Comparison of ENCODE assay signal across 9 mouse cellular contexts in the genomic region with DNA sequence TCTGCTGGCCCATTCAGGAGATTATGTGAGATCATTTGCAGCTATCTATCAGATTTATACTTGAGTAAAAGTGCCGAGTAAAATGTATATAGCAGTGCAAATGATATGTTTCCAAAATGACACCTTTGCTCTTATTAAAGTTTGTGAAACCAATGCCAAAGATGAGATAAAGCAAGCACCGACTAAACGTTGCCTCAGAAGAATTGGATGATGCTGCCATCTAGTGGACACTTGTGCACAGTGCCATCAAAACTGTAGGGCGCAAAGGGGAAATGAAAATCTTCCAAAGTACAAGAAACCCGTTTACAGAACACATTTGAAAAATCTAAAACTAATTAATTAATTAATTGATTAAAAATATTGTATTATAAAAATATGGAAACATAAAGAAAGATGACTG.
DNase-seq lines count a peak whose midpoint lies in the region; ATAC-seq and TF ChIP-seq lines count a peak whose summit lies in the region.
"Had no signal": no experiment of that assay in that cellular context is flagged by ENCODE, and none has a peak within 500 bp of the region (broad histone marks: within the 10 kb centered on the region; RNA-seq: fewer than 3 reads in every experiment).

No protein-coding gene starts in this region.

- TF ChIP-seq EP300 in lung, postnatal 0 days (IDR thresholded peaks at IDR 0.05): no peak

- no peaks in the 10 kb centered on the region for H3K27me3 ChIP-seq in forebrain, embryonic 14.5 days (replicated peaks; ENCODE audit: control insufficient read depth, insufficient read depth, low read length)
- H3K27me3 ChIP-seq in kidney, postnatal 0 days (ENCODE audit: insufficient read depth, low read length): no peaks in the 10 kb centered on the region
- H3K27me3 ChIP-seq in lung, postnatal 0 days (replicated peaks; ENCODE audit: insufficient read depth, low read length): no peaks in the 10 kb centered on the region
- H3K27me3 ChIP-seq: limb, embryonic 15.5 days had no signal

- H3K4me1 ChIP-seq in forebrain, embryonic 14.5 days (ENCODE audit: control insufficient read depth, insufficient read depth, low read length): no peaks in the 10 kb centered on the region
- no peaks in the 10 kb centered on the region for H3K4me1 ChIP-seq in kidney, postnatal 0 days (replicated peaks; ENCODE audit: insufficient read depth, low read length)
- H3K4me1 ChIP-seq in lung, postnatal 0 days (ENCODE audit: insufficient read depth, low read depth, low read length): no peaks in the 10 kb centered on the region
- H3K4me1 ChIP-seq: limb, embryonic 15.5 days had no signal

- no peaks in the 10 kb centered on the region for H3K9me3 ChIP-seq in forebrain, embryonic 14.5 days (replicated peaks; ENCODE audit: control insufficient read depth, low read length)
- H3K9me3 ChIP-seq in kidney, postnatal 0 days (replicated peaks; ENCODE audit: low read length): no peaks in the 10 kb centered on the region
- no peaks in the 10 kb centered on the region for H3K9me3 ChIP-seq in lung, postnatal 0 days (ENCODE audit: low read length)
- H3K9me3 ChIP-seq: limb, embryonic 15.5 days had no signal

- TF ChIP-seq CTCF in kidney, postnatal 0 days (IDR thresholded peaks at IDR 0.05; ENCODE audit: low read depth): peak; percentile 90
- TF ChIP-seq CTCF in lung, postnatal 0 days (IDR thresholded peaks at IDR 0.05): peak; percentile 88

- H3K36me3 ChIP-seq in forebrain, embryonic 14.5 days (ENCODE audit: control insufficient read depth, insufficient read depth, low read length): no peaks in the 10 kb centered on the region
- no peaks in the 10 kb centered on the region for H3K36me3 ChIP-seq in kidney, postnatal 0 days (ENCODE audit: insufficient read depth, low read length)
- no peaks in the 10 kb centered on the region for H3K36me3 ChIP-seq in lung, postnatal 0 days (ENCODE audit: insufficient read depth, low read length)
- H3K36me3 ChIP-seq: limb, embryonic 15.5 days had no signal

- no peak overlapping the region for H3K9ac ChIP-seq in forebrain, embryonic 14.5 days (ENCODE audit: low read length)
- H3K9ac ChIP-seq in kidney, postnatal 0 days (ENCODE audit: low read depth, low read length): no peak overlapping the region
- H3K9ac ChIP-seq in lung, postnatal 0 days (replicated peaks; ENCODE audit: low read depth): no peak overlapping the region
- H3K9ac ChIP-seq: limb, embryonic 15.5 days had no signal

- H3K27ac ChIP-seq in forebrain, embryonic 14.5 days (ENCODE audit: low read depth, low read length): no peak overlapping the region
- H3K27ac ChIP-seq in kidney, postnatal 0 days: no peak overlapping the region
- H3K27ac ChIP-seq in lung, postnatal 0 days (ENCODE audit: low read length): no peak overlapping the region
- H3K27ac ChIP-seq: limb, embryonic 15.5 days had no signal

- WGBS in forebrain, embryonic 14.5 days: 8% methylated on average over 5 of the region's 5 CpGs
- 6% methylated on average over 5 of the region's 5 CpGs for WGBS in kidney, postnatal 0 days
- WGBS in lung, postnatal 0 days: 1% methylated on average over 5 of the region's 5 CpGs

- ATAC-seq in forebrain, embryonic 14.5 days: peak; percentile 83
- no peak; the same call in 1 of the 2 replicates for ATAC-seq in kidney, postnatal 0 days (replicated peaks; ENCODE audit: low FRiP score, low read depth)
- ATAC-seq in lung, postnatal 0 days: no peak

- no peak overlapping the region for H3K4me2 ChIP-seq in forebrain, embryonic 14.5 days (ENCODE audit: low read length)
- no peak overlapping the region for H3K4me2 ChIP-seq in kidney, postnatal 0 days (ENCODE audit: low read length)
- no peak overlapping the region for H3K4me2 ChIP-seq in lung, postnatal 0 days (replicated peaks; ENCODE audit: low read depth, low read length)
- H3K4me2 ChIP-seq: limb, embryonic 15.5 days had no signal

- peak; percentile 40 for DNase-seq in adrenal gland, postnatal 10 days
- DNase-seq in adrenal gland, adult 2 months: no peak
- peak; percentile 66 for DNase-seq in 416B (ENCODE audit: low read depth)
- peak; percentile 5 for DNase-seq in c-Kit-negative CD71-positive TER-119-positive erythroid progenitor cells, embryonic 14.5 days (ENCODE audit: low read depth, low spot score)
- peak; percentile 82 for DNase-seq in forebrain, embryonic 14.5 days (ENCODE audit: low spot score)
- DNase-seq in kidney, postnatal 0 days (ENCODE audit: low spot score): peak; percentile 71
- peak; percentile 43 for DNase-seq in lung, postnatal 0 days (ENCODE audit: low spot score)
- DNase-seq in right cerebral cortex, postnatal 10 days (ENCODE audit: low spot score in 2 of 2): peak; percentile 43 to 69

- no peak overlapping the region for H3K4me3 ChIP-seq in forebrain, embryonic 14.5 days (ENCODE audit: low read depth, low read length)
- H3K4me3 ChIP-seq in kidney, postnatal 0 days (replicated peaks; ENCODE audit: low read depth, low read length): no peak overlapping the region
- no peak overlapping the region for H3K4me3 ChIP-seq in lung, postnatal 0 days (ENCODE audit: low read depth, low read length)
- H3K4me3 ChIP-seq: limb, embryonic 15.5 days had no signal
